Mouse (Mus musculus) liver, embryonic 14.5 days (tissue): ENCODE data around the gene Zbtb3.

ENCODE experiments used
- CTCF ChIP-seq: IDR thresholded peaks from 2 replicates; pipeline ENCODE4 v1.5.1; 2016; ENCODE audit warnings: antibody characterized with exemption, low read depth, control low read depth
- EP300 ChIP-seq: IDR thresholded peaks from 2 replicates; pipeline ENCODE4 v1.6.1; 2016; ENCODE audit warnings: antibody characterized with exemption, low read depth

DNA sequence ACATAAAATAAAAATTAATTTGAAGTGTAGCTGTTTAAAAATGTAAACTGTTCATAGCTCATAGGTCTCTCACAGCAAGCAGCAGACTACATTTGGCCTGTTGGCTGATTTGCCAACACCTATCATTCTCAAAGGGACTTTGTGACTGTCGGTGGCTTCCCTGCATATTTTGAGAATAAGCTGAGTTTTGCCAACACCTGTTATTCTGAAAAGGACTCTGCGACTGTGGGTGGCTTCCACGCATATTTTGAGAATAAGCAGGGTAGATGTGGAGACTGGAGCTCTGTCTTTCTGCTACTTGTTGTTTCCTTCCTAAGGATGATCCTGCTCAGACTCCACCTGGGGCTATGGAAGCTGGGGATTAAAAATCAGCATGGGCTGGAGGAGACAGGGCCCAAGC is 50.8 kb downstream of the Zbtb3 start:
- TF ChIP-seq CTCF (no peak), EP300 (no peak)
